Mouse (Mus musculus) olfactory bulb, adult 2 months (tissue): ENCODE measurements around the gene Zfp459. TPM values are rescaled to one million over a fixed set of nuclear protein-coding genes. Genes with fewer than 3 reads are reported as not detected.
"Not testable (repeated sequence)": the region's sequence is repeated elsewhere in the genome, so short reads cannot be mapped to it uniquely, and the experiment has no call there.

Experiments
- H3K27ac ChIP-seq: fragments of 200-500 bp; 2 replicates; pipeline ENCODE4 v1.5.1; 2012; ENCODE audit warnings: low read depth, low read length; ENCODE audit not compliant: insufficient read depth
- H3K4me1 ChIP-seq: fragments of 200-500 bp; 2 replicates; pipeline ENCODE4 v1.6.1; 2012; ENCODE audit warnings: low read length; ENCODE audit not compliant: control insufficient read depth, insufficient read depth
- H3K4me3 ChIP-seq: fragments of 200-500 bp; 2 replicates; pipeline ENCODE4 v1.5.1; 2012; ENCODE audit warnings: mild to moderate bottlenecking, low read depth, low read length, moderate library complexity; ENCODE audit not compliant: insufficient read depth
- CTCF ChIP-seq: fragments of 200-500 bp; IDR thresholded peaks from 2 replicates; pipeline ENCODE4 v1.5.1; 2012; ENCODE audit warnings: low read depth, mild to moderate bottlenecking, low read length, moderate library complexity; ENCODE audit not compliant: insufficient read depth
- POLR2A ChIP-seq: fragments of 200-500 bp; IDR thresholded peaks from 2 replicates; pipeline ENCODE4 v1.6.1; 2012; ENCODE audit warnings: mild to moderate bottlenecking, low read depth, low read length, moderate library complexity; ENCODE audit not compliant: insufficient read depth
- WGBS: fragments of 180-500 bp; shearing (Covaris S2); methylation state at CpG from one replicate; pipeline ENCODE4 v1.1.7; 2018; 5-methylcytosine and 5-hydroxymethylcytosine counted together
- polyA plus RNA-seq: library from polyadenylated mRNA; stranded (reverse); fragments of >200 nt; gene quantifications from 2 replicates; pipeline ENCODE4 v1.2.4, GENCODE M21; 2012; ENCODE audit warnings: low replicate concordance; ENCODE audit not compliant: missing spikeins, insufficient read depth, insufficient read length

Gene Zfp459
- polyA plus RNA-seq, 1 experiment: not detected

GRCm38 (mm10) chr13:67420558-67421206 is 536 bp downstream of the Zfp459 start:
- TF ChIP-seq POLR2A (no peak), CTCF (no peak)
- no peaks in the 10 kb centered on the region for H3K4me1 ChIP-seq
- H3K27ac ChIP-seq: no peak overlapping the region
- WGBS: 32% methylated on average over 11 of the region's 11 CpGs
- H3K4me3 ChIP-seq: peak overlapping the region; percentile 51

- Histone ChIP-seq H3K4me3 (no peak overlapping the region), H3K4me1 (no peaks in the 10 kb centered on the region), H3K27ac (no peak overlapping the region)
- WGBS: 84% methylated on average over 3 of the region's 3 CpGs
- no peak for TF ChIP-seq POLR2A
- no peak for TF ChIP-seq CTCF
Observed at GRCm38 (mm10) chr13:67416811-67417210, 4.4 kb downstream of the Zfp459 start.

DNA sequence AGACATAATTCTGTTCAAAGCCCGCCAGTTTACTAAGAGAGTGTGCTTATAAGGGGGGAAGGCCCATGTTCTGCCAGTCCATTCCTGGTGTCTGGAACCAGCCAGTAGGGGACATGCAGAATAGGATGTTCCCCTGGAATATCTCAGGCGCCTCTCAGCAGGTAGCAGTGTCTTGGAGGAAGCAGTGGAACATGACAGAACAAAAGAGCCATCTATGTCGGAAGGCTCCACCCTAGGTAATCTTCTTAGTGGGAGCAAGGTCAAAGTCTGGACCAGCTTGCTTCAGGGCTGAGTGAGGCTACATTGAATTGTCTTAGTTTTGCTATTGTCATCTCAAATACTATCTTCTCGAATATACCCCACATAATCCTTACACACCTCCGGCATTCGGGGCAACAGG is 5.5 kb downstream of the Zfp459 start:
- WGBS: 95% methylated on average over 6 of the region's 6 CpGs

DNA sequence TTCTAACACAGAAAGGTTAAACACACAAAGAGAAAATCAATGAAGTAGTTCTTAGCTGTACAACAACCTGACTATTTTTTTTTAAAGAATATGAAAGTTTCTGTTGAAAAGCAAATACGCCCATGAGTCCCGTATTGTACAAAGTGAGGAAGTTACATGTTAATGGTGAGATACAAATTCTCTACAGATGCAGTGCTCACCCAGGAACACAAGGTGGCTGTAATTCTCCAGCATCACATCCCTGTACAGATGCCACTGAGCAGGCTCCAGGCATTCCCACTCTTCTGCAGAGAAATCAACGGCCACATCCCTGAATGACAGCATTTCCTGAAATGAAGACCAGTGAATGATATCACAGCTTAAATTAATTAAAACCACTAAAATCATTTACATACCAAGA is 7.6 kb downstream of the Zfp459 start:
- H3K4me1 ChIP-seq, H3K27ac ChIP-seq, H3K4me3 ChIP-seq: not testable (repeated sequence)
- 50% methylated on average over 3 of the region's 3 CpGs for WGBS

More for the DNA sequence above, 5.5 kb downstream of the Zfp459 start:
- TF ChIP-seq CTCF (no peak), POLR2A (no peak)
- Histone ChIP-seq H3K27ac (no peak overlapping the region), H3K4me3 (no peak overlapping the region), H3K4me1 (no peaks in the 10 kb centered on the region)

GRCm38 (mm10) chr13:67399183-67399903 is 21.9 kb downstream of the Zfp459 start, which contains the start of gene Zfp429:
Gene Zfp429, minus strand, starts transcription at chr13:67399819.
- H3K4me1 ChIP-seq, H3K27ac ChIP-seq: not testable (repeated sequence)
- peak within 1 kb of the TSS; percentile 99 for H3K4me3 ChIP-seq
- TF ChIP-seq POLR2A: 0 out of 2 replicates have a peak, but pooled peaks have one; percentile 23
- WGBS: 2% methylated on average over 16 of the region's 16 CpGs

GRCm38 (mm10) chr13:67376255-67376654 is 45.0 kb downstream of the Zfp459 start:
- 57% methylated on average over 3 of the region's 3 CpGs for WGBS

DNA sequence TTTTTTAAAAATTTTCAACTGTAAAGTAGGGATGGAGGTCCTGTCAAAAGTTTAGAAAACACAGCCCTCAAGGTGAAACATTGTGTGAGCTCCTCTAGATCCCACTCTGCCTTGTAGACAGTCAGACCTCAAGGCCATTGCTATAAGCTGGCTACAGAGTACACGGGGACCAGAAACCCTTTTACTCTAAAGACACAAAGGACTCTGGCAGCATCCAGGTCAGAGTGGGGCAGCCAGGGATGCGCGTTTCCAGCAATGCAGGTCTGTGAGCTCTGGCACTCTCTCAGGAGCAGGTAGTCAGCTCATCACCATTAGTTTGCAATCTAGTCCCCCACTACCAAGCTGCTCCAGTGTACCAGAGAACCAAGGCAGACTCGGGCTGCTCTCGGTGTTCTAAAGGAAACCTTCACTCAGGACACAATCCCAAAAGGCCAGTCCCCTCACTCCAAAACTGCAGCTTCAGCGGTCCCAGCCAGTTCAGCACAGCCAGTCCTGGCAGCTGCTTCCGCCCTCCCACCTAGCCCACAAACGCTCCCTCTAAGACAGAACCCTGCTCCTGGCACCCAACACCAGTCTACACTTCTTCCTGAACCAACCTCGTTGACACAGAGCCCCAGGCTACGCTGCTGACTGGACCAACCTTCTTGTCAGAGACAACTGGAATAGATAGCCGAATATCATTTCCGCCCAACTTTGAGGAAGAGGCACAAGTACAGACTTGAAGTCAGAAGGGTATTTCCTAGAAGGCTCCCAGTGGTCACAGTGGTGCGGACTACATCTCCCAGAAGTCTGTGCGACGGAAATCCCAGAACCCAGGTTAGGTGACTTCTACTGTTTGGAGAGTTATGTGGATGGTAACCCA is 45.9 kb downstream of the Zfp459 start, which contains the start of the genes Gm28041 and Zfp456:
Gene Gm28041, minus strand, starts transcription at position 684 of the 862 bp plus-strand sequence.
Gene Zfp456, minus strand, starts transcription at position 761 of the 862 bp plus-strand sequence.
- H3K4me1 ChIP-seq, H3K27ac ChIP-seq: not testable (repeated sequence)
- 17% methylated on average over 13 of the region's 15 CpGs for WGBS
- peak within 1 kb of the TSS; percentile 42 for H3K4me3 ChIP-seq

More at GRCm38 (mm10) chr13:67376255-67376654, 45.0 kb downstream of the Zfp459 start:
- H3K27ac ChIP-seq, H3K4me1 ChIP-seq, H3K4me3 ChIP-seq: not testable (repeated sequence)

- H3K4me1 ChIP-seq: no peaks in the 10 kb centered on the region
- peak within 1 kb of the TSS; percentile 95 for H3K4me3 ChIP-seq
- TF ChIP-seq CTCF: no peak
- no peak for TF ChIP-seq POLR2A
- peak within 1 kb of the TSS; percentile 64 for H3K27ac ChIP-seq
- under 1% methylated on average over 15 of the region's 15 CpGs for WGBS
Observed at GRCm38 (mm10) chr13:67360131-67360744, 61.0 kb downstream of the Zfp459 start, which contains the start of the genes Gm28044 and Zfp953. Gene Gm28044, minus strand, starts transcription at chr13:67360536. Gene Zfp953, minus strand, starts transcription at chr13:67360605.

Other genes with a start within 250 kb of the Zfp459 start
- gene Rsl1, start 248.2 kb downstream of the Zfp459 start, polyA plus RNA-seq: not detected in 2 replicates
- gene Zfp455, start 226.9 kb downstream of the Zfp459 start, polyA plus RNA-seq: not detected in 2 replicates
- gene Zfp458, start 143.0 kb downstream of the Zfp459 start, polyA plus RNA-seq: not detected in 2 replicates
- gene Zfp457, start 114.9 kb downstream of the Zfp459 start, polyA plus RNA-seq: not detected in 2 replicates
- not detected in 2 replicates for gene Zfp595, start 88.8 kb downstream of the Zfp459 start, polyA plus RNA-seq
- gene Gm28044, start 60.9 kb downstream of the Zfp459 start, polyA plus RNA-seq: not detected in 2 replicates
- not detected in 2 replicates for gene Zfp953, start 60.8 kb downstream of the Zfp459 start, polyA plus RNA-seq
- gene Gm28041, start 45.7 kb downstream of the Zfp459 start, polyA plus RNA-seq: not detected in 2 replicates
- not detected in 2 replicates for gene Zfp456, start 45.6 kb downstream of the Zfp459 start, polyA plus RNA-seq
- gene Zfp429, start 21.6 kb downstream of the Zfp459 start, polyA plus RNA-seq: not detected in 2 replicates
- not detected in 2 replicates for gene Zfp874a, start 30.2 kb upstream of the Zfp459 start, polyA plus RNA-seq
- 211 and 281 TPM in 2 replicates for gene Zfp874b, start 62.8 kb upstream of the Zfp459 start, polyA plus RNA-seq
- not detected in 2 replicates for gene Zfp58, start 79.1 kb upstream of the Zfp459 start, polyA plus RNA-seq
- gene Gm26965, start 104.7 kb upstream of the Zfp459 start, polyA plus RNA-seq: not detected in 2 replicates
- not detected in 2 replicates for gene Zfp87, start 104.8 kb upstream of the Zfp459 start, polyA plus RNA-seq
- gene Zfp748, start 132.4 kb upstream of the Zfp459 start, polyA plus RNA-seq: not detected in 2 replicates
- gene Zfp729b, start 188.3 kb upstream of the Zfp459 start, polyA plus RNA-seq: not detected in 2 replicates
- not detected in 2 replicates for gene Gm49345, start 216.4 kb upstream of the Zfp459 start, polyA plus RNA-seq
- gene Zfp729a, start 216.4 kb upstream of the Zfp459 start, polyA plus RNA-seq: not detected in 2 replicates